Mouse (Mus musculus): Measurements from ENCODE around the gene Get4. TPM values are rescaled to one million over a fixed set of nuclear protein-coding genes. Genes with fewer than 3 reads are reported as not detected.

Gene Get4
- 148 and 154 TPM in 2 replicates for polyA plus RNA-seq (2015; fragmentation: Nextera tagmentation; extraction: Ambion mirVana)

DNA sequence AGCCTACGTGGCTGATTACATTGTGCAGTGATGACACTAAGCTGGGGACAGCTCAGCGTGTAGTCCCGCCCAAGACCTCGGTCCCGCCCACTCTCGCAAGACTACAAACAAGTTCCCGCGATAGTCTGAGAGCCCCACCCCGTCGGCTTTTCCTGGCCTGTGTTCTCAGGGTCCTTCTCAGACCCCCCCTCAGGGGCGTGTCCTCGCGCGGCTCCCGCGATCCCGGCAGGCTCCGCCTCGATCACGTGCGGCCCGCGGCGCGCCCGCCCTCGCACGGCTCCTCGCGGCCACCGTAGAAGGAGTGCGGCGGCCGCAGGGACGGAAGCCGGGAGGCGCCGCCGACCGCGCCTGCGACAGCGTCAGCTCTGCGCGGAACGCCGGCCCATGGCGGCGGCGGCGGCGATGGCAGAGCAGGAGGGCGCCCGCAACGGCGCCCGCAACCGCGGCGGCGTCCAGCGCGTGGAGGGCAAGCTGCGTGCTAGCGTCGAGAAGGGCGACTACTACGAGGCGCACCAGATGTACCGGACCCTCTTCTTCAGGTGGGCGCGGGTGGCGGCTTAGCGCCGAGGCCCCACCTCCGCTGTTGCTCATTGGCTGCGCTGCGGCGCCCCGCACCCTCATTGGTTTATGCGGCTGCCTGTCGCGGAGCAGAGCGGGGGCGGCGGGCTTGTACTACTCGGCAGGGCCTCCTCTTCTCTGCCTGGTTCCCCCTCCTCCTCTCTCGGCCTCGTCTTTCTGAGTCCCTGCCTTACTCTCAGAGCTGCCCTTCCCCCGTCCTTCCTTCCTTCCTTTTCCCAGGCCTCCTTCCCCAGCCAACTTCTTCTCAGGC, at the start of gene Get4:
Gene Get4, plus strand, starts transcription at position 244 of the 829 bp plus-strand sequence.
- under 1% methylated on average over 89 of the region's 90 CpGs for WGBS
- H3K9me3 ChIP-seq (replicated peaks), result no peaks in the 10 kb centered on the region
- H3K4me3 ChIP-seq (replicated peaks), result peak within 1 kb of the TSS; percentile 90
- H3K36me3 ChIP-seq, result peaks cover 32% of the 10 kb centered on the region
- H3K27ac ChIP-seq (replicated peaks), result peak within 1 kb of the TSS; percentile 96
- ATAC-seq (ENCODE audit: insufficient number of reproducible peaks, low FRiP score, low TSS enrichment, low read depth), result peak; percentile 95
- peak within 1 kb of the TSS; percentile 66 for H3K4me2 ChIP-seq (replicated peaks)
- H3K4me1 ChIP-seq, result peaks cover 26% of the 10 kb centered on the region
- peak within 1 kb of the TSS; percentile 72 for H3K9ac ChIP-seq
- no peaks in the 10 kb centered on the region for H3K27me3 ChIP-seq

DNA sequence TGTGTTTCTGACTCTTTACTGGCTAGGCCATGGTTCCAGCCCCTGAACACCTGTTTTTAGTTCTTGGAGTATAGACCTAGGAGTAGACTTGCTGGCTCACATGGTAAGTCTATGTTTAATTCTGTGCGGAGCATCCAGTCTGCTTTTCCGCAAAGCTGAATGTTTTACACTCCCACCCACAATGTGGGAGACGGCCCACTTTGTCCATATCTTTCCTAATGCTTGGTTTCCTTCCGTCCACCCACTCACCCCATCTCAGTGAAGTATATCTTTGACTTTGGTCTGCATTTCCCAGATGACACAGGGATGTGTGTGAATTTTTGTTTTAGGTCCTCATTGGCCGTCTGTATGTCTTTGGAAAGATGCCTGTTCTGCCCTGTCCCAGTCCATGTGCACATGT, 48.8 kb upstream of the Get4 start:
- Histone ChIP-seq H3K9me3 (replicated peaks) (no peaks in the 10 kb centered on the region), H3K4me1 (peaks cover 52% of the 10 kb centered on the region), H3K27me3 (no peaks in the 10 kb centered on the region), H3K9ac (no peak overlapping the region), H3K36me3 (no peaks in the 10 kb centered on the region), H3K4me2 (replicated peaks) (no peak overlapping the region), H3K27ac (replicated peaks) (no peak overlapping the region), H3K4me3 (replicated peaks) (no peak overlapping the region)
- no peak for ATAC-seq (ENCODE audit: insufficient number of reproducible peaks, low FRiP score, low TSS enrichment, low read depth)
- 83% methylated on average over 5 of the region's 5 CpGs for WGBS

DNA sequence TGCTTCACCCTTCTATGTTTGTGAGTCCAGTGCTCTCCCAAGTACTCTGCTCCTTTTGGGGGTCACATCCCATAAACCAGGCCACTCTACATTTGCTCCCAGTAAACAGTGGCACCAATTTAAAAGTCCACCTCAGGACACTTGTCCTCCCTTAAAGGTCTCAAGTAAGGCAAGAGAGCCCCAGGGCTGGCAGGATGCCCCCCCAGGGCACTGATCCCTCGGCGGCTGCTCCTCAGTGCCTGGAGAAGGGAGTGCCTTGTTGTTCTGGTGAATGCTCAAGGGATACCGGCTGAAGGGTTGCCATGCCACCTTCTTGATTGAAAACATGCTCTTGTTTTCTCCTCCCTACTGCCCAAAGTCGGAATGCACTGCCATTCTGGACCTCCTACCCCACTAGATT, 46.0 kb upstream of the Get4 start:
- no peak overlapping the region for H3K4me3 ChIP-seq (replicated peaks)
- H3K4me2 ChIP-seq (replicated peaks), result no peak overlapping the region
- H3K9ac ChIP-seq, result no peak overlapping the region
- peaks cover 24% of the 10 kb centered on the region; the same call in 1 of the 2 replicates for H3K36me3 ChIP-seq
- no peak for ATAC-seq (ENCODE audit: insufficient number of reproducible peaks, low FRiP score, low TSS enrichment, low read depth)
- WGBS, result 17% methylated on average over 4 of the region's 4 CpGs
- H3K4me1 ChIP-seq, result peaks cover 43% of the 10 kb centered on the region
- no peaks in the 10 kb centered on the region for H3K27me3 ChIP-seq
- no peaks in the 10 kb centered on the region for H3K9me3 ChIP-seq (replicated peaks)
- H3K27ac ChIP-seq (replicated peaks), result no peak overlapping the region

DNA sequence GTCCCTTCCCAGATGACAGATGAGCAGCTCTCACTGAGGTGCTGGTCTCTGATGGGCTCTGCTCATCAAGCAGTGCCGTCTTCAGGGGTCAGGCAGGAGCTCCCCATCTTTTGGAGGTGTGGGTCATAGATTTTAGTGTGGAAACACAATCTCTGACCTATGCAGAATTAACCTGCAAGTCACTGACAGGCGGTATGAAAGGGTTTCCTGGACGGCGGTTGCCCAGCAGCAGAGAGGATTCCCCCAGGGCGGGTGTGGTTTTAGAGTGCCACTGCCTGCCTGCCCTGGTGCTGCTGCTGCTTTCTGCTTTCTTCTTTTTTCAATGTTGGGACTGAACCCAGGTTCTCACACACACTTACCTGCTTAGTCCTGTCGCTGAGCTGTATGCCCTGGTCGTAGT, 45.6 kb upstream of the Get4 start:
- no peak overlapping the region for H3K4me3 ChIP-seq (replicated peaks)
- H3K4me2 ChIP-seq (replicated peaks), result no peak overlapping the region
- peaks cover 24% of the 10 kb centered on the region; the same call in 1 of the 2 replicates for H3K36me3 ChIP-seq
- H3K27me3 ChIP-seq, result no peaks in the 10 kb centered on the region
- no peak overlapping the region for H3K27ac ChIP-seq (replicated peaks)
- H3K9ac ChIP-seq, result no peak overlapping the region
- no peaks in the 10 kb centered on the region for H3K9me3 ChIP-seq (replicated peaks)
- no peak for ATAC-seq (ENCODE audit: insufficient number of reproducible peaks, low FRiP score, low TSS enrichment, low read depth)
- WGBS, result 55% methylated on average over 7 of the region's 7 CpGs
- peaks cover 38% of the 10 kb centered on the region for H3K4me1 ChIP-seq

DNA sequence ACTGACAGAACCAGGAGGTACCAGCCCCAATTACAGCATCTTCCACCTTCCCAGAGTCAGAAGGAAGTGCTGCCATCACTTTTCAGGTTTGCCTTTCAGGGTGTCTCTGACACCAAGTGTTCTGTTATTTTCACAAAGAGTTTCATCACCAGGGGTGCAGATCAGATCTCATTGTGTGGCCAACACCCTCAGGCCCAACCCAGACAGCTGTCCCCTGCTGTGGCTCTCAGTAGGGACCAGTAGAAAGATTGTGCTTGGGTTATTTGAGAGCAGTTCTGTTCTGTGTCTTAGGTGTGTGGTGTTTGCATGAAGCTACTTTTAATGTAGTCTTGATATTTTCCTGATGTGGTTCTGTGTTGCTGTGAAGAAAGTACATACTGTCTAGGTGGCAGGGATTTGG, 43.9 kb upstream of the Get4 start:
- ATAC-seq (ENCODE audit: insufficient number of reproducible peaks, low FRiP score, low TSS enrichment, low read depth), result no peak
- Histone ChIP-seq H3K36me3 (peaks cover 24% of the 10 kb centered on the region; the same call in 1 of the 2 replicates), H3K4me3 (replicated peaks) (no peak overlapping the region), H3K4me1 (peaks cover 27% of the 10 kb centered on the region), H3K27ac (replicated peaks) (no peak overlapping the region), H3K9ac (no peak overlapping the region), H3K4me2 (replicated peaks) (no peak overlapping the region), H3K9me3 (replicated peaks) (no peaks in the 10 kb centered on the region), H3K27me3 (no peaks in the 10 kb centered on the region)

DNA sequence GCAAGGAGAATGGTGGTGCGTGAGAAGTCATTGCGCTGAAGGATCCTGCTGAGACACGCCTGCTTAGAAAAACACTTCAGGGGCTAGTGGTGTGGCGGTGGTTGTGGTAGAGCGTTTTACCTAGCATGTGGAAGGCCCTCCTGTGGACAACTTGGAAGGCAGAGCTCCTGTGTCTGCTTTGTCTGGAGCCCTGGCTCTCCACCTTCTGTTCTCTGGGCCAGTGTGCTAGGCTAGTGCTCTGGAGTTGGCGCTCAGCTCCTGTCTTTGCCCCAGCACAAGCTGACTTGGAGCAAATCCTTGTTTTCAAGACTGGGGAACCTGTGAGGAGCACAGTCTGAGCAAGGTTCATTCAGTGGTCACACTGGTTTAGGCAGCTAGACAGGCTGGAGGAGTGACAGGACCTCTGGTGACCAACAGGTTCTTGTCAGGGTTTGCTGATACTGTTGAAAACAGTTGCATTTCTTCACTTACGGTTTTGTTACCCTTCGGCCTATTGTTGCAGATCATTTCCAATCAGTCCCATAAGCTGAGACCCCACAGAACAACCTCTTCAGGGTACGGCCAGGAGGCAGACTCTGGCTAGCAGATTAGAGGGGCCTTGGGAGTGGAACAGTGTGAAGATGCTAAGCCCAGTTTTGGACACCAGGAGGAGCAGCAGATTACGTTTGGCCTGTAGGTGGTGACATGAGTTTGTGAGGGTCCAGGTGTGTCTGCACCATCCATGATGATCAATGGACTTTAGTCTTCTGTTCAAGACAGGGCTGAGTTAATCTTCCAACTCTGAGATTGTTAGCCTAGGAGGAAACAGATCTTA, 43.0 kb upstream of the Get4 start:
- Histone ChIP-seq H3K27me3 (no peaks in the 10 kb centered on the region), H3K9ac (no peak overlapping the region), H3K27ac (replicated peaks) (no peak overlapping the region), H3K36me3 (peaks cover 24% of the 10 kb centered on the region), H3K4me1 (peaks cover 24% of the 10 kb centered on the region), H3K4me3 (replicated peaks) (no peak overlapping the region), H3K4me2 (replicated peaks) (no peak overlapping the region), H3K9me3 (replicated peaks) (no peaks in the 10 kb centered on the region)
- WGBS, result 81% methylated on average over 10 of the region's 10 CpGs
- no peak for ATAC-seq (ENCODE audit: insufficient number of reproducible peaks, low FRiP score, low TSS enrichment, low read depth)

DNA sequence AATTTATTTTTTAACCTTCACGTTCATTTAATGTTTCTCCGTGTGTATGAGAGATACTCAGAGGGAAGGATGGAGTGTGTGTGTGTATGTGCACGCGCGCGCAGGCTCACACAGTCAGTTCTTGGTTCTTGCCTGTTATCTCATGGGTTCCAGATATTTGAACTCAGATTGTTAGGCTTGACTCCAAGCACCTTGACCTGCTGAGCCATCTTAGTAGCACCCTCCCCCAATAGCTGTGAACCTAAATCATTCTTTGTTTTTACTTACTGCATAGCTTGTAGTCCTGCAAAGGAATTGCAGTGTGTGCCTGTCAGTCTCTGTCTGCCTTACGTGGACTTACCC, 42.5 kb upstream of the Get4 start:
- H3K4me1 ChIP-seq, result peaks cover 23% of the 10 kb centered on the region
- no peak overlapping the region for H3K4me2 ChIP-seq (replicated peaks)
- H3K36me3 ChIP-seq, result peaks cover 24% of the 10 kb centered on the region
- 93% methylated on average over 7 of the region's 7 CpGs for WGBS
- no peak overlapping the region for H3K4me3 ChIP-seq (replicated peaks)
- no peaks in the 10 kb centered on the region for H3K9me3 ChIP-seq (replicated peaks)
- no peak overlapping the region for H3K9ac ChIP-seq
- H3K27ac ChIP-seq (replicated peaks), result no peak overlapping the region
- ATAC-seq (ENCODE audit: insufficient number of reproducible peaks, low FRiP score, low TSS enrichment, low read depth), result no peak
- no peaks in the 10 kb centered on the region for H3K27me3 ChIP-seq

DNA sequence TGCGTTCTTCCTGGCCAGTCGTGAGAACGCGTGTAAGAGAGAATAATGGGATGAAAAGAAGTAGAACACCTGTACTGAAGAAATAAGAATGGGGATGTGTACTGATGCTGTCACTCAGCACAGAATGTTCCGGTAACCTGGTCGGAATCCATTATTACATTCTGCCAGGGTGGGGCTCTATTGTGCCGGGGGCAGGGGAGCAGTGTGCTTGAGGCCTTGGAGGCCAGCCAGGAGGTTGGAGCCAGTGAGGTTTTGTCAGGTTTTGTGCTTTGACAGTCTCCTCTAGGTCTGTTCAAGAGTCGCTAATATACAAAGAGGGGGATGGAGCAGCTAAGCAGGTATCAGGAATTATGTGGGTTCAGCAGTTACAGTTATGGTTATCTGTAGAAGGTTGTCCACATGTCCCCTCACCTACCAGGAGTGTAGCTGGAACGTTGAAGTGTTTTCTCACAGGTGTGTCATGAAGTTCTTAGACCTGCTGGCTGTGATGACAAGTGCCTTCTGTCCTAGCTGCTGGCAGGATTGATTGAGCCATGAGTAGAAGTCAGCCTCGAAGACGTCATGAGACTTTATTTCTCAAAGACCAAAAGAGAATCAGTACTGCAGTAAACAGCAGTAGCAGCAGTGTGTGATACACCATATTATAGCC, 40.3 kb upstream of the Get4 start:
- H3K4me1 ChIP-seq, result 0 out of 2 replicates have a peak, but pooled peaks cover 1% of the 10 kb centered on the region
- H3K27me3 ChIP-seq, result no peaks in the 10 kb centered on the region
- H3K9me3 ChIP-seq (replicated peaks), result no peaks in the 10 kb centered on the region
- 83% methylated on average over 11 of the region's 11 CpGs for WGBS
- no peak overlapping the region for H3K4me2 ChIP-seq (replicated peaks)
- no peak overlapping the region for H3K9ac ChIP-seq
- no peak for ATAC-seq (ENCODE audit: insufficient number of reproducible peaks, low FRiP score, low TSS enrichment, low read depth)
- H3K36me3 ChIP-seq, result peaks cover 43% of the 10 kb centered on the region
- H3K4me3 ChIP-seq (replicated peaks), result no peak overlapping the region
- no peak overlapping the region for H3K27ac ChIP-seq (replicated peaks)

DNA sequence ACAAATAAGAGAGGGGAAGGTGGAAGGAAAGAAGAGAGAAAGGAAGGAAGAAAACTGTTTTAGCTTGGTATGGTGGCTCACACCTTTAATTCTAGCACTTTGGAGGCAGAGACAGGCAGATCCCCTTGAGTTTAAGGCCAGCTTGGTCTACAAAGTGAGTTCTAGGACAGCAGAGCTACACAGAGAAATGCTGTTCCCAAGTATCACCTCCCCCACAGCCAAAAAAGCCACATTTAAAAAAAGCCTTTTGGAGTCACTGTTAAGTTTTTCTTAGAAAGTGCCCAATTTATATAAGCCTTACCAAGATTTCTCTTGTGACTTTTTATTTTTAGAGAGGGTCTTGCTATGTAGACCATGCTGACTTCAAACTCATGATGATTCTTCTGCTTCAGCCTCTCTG, 37.8 kb upstream of the Get4 start:
- no peak overlapping the region for H3K9ac ChIP-seq
- peaks cover 39% of the 10 kb centered on the region for H3K36me3 ChIP-seq
- no peaks in the 10 kb centered on the region for H3K9me3 ChIP-seq (replicated peaks)

DNA sequence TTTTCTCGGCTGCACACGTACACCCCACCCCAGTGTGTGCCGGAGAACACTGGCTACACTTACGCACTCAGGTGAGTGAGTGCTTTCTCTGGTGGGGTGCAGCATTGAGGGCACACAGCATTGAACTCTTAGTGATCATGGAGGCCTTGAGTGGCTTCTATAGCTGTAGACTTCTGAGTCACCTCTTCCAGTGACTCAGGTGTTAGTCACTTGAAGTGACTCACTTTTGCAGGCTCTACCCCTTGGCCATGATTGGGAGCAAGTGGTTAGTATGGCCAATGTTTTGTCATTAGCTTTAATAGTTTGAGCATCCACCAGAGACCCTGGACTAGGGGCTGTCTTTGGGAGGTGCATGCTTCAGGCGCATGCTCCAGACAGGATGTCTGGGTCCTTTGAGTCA, 36.9 kb upstream of the Get4 start:
- no peak for ATAC-seq (ENCODE audit: insufficient number of reproducible peaks, low FRiP score, low TSS enrichment, low read depth)
- Histone ChIP-seq H3K4me2 (replicated peaks) (no peak overlapping the region), H3K9me3 (replicated peaks) (no peaks in the 10 kb centered on the region), H3K4me3 (replicated peaks) (no peak overlapping the region), H3K9ac (no peak overlapping the region), H3K27ac (replicated peaks) (no peak overlapping the region), H3K36me3 (peaks cover 35% of the 10 kb centered on the region), H3K27me3 (no peaks in the 10 kb centered on the region), H3K4me1 (no peaks in the 10 kb centered on the region)
- WGBS, result 96% methylated on average over 5 of the region's 5 CpGs

More for the DNA sequence above, 37.8 kb upstream of the Get4 start:
- H3K4me2 ChIP-seq (replicated peaks), result no peak overlapping the region
- no peak overlapping the region for H3K4me3 ChIP-seq (replicated peaks)
- H3K27me3 ChIP-seq, result no peaks in the 10 kb centered on the region
- H3K27ac ChIP-seq (replicated peaks), result no peak overlapping the region
- no peak for ATAC-seq (ENCODE audit: insufficient number of reproducible peaks, low FRiP score, low TSS enrichment, low read depth)
- no peaks in the 10 kb centered on the region for H3K4me1 ChIP-seq

DNA sequence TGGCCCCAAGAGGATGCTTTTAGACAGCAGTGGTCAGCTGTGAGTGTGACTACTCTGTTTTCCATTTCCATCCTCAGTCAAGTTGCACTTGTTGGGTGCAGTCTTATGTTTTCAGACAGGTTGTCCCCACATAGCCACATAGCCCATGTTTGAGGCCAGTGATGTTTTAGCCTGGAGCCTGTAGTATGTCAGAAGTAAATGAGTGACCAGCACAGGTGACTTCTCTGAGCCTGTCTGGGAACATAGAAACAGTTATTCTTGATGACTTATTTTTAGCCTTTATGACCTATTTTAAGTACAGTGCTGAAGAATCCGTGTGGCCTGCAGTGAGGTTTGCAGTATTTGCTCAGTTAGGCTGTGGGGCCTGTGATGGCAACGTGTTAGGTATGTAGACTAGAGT, 36.0 kb upstream of the Get4 start:
- Histone ChIP-seq H3K4me2 (replicated peaks) (no peak overlapping the region), H3K9ac (no peak overlapping the region), H3K27me3 (no peaks in the 10 kb centered on the region), H3K4me3 (replicated peaks) (no peak overlapping the region), H3K27ac (replicated peaks) (no peak overlapping the region), H3K36me3 (peaks cover 35% of the 10 kb centered on the region), H3K9me3 (replicated peaks) (no peaks in the 10 kb centered on the region), H3K4me1 (no peaks in the 10 kb centered on the region)
- no peak for ATAC-seq (ENCODE audit: insufficient number of reproducible peaks, low FRiP score, low TSS enrichment, low read depth)
- WGBS, result 84% methylated on average over 2 of the region's 2 CpGs

All from embryonic facial prominence, embryonic 15.5 days (tissue).